Mouse (Mus musculus): ENCODE results near the gene Mrtfa.

Mrtfa gene

DNA sequence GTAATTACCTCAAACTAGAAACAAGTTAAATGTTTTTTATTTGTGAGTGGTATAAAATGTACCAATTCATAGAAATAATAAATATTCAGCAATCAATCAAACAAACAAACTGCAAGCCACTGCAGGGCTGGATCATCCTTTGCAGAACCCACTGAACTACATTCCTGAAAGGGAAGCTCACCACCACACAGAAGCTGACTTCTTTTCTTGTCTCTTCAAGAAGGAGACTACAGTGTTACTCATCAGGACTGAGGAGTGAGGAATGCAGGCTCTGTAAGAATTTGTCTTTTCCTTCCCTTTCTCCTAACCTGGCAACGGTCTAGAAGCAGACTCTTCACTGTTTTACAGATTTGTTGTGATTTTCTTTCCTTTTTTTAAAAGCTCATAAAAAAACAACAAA, 120.1 kb downstream of the Mrtfa start:
- in situ Hi-C loops (cut with MboI, MseI) = no loop called here

- in situ Hi-C loops (cut with MboI, MseI) = no loop called here
Measured at GRCm38 (mm10) chr15:81068641-81069381, 121.7 kb downstream of the Mrtfa start.

- in situ Hi-C loops (cut with MboI, MseI) = no loop called here
Measured at GRCm38 (mm10) chr15:81067761-81068160, 122.8 kb downstream of the Mrtfa start.

- in situ Hi-C loops (cut with MboI, MseI) = no loop called here
Measured at GRCm38 (mm10) chr15:81066976-81067375, 123.6 kb downstream of the Mrtfa start.

GRCm38 (mm10) chr15:81064661-81065060, 125.9 kb downstream of the Mrtfa start:
- in situ Hi-C loops (cut with MboI, MseI) = no loop called here

GRCm38 (mm10) chr15:81064143-81064542, 126.4 kb downstream of the Mrtfa start:
- in situ Hi-C loops (cut with MboI, MseI) = no loop called here

- in situ Hi-C loops (cut with MboI, MseI) = no loop called here
Measured at GRCm38 (mm10) chr15:81062616-81063015, 127.9 kb downstream of the Mrtfa start.

- in situ Hi-C loops (cut with MboI, MseI) = no loop called here
Measured at GRCm38 (mm10) chr15:81062175-81062588, 128.4 kb downstream of the Mrtfa start.

DNA sequence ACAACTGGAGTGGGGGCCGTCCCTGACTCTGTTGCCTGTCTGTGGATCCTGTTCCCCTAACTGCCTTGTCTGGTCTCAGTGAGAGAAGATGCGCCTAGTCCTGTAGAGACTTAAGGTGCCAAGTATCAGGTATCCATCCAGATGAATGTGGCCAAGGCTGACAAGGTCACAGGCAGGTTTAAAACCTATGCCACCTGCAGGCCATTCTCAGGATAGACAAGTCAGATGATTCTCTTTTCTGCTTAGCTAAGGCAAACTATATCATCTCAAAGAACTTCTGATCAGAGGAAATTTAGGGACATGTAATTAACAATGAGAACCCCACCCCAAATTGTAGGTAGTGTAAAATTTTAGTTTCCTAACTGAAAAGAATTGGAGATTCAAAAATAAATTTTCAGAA, 129.6 kb downstream of the Mrtfa start:
- in situ Hi-C loops (cut with MboI, MseI) = no loop called here

DNA sequence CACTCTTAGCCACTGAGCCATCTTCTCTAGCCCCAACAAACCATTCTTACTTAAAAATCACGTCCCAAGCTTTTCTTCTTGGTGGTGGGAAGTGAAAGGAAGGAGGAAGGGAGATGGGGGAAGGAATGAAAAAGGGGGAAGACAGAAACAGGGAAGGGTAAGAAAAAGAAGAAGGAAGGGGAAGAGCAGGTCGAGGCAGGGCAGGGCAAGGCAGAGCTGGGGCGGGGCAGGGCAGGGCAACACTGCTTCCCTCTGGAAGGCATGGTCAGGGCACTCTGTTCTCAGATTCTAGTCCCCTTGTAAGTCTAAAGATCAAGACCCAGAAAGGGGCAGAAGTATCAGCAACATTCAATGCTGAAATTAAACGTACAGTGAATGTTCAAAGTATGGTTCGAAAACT, 132.8 kb downstream of the Mrtfa start:
- in situ Hi-C loops (cut with MboI, MseI) = no loop called here

DNA sequence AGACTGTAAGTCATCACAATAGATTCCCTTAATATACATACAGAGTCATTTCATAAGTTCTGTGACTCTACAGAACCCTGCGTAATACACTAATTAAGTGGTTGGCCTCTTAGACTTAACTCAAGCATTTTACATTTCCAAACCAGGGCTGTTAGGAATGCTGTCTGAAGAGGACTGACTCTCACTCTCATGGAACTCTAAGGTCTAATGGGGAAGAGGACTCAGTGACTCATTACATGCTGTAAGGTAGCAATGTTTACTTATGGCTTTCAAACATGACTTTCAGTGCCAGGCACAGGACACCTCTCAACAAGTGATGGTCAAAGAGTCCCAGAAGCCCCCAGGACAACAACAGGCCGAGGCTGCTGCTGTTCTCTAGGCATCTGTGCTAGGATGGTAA, 135.1 kb downstream of the Mrtfa start:
- in situ Hi-C loops (cut with MboI, MseI) = no loop called here

- in situ Hi-C loops (cut with MboI, MseI) = no loop called here
Measured at GRCm38 (mm10) chr15:81052491-81052890, 138.1 kb downstream of the Mrtfa start.

DNA sequence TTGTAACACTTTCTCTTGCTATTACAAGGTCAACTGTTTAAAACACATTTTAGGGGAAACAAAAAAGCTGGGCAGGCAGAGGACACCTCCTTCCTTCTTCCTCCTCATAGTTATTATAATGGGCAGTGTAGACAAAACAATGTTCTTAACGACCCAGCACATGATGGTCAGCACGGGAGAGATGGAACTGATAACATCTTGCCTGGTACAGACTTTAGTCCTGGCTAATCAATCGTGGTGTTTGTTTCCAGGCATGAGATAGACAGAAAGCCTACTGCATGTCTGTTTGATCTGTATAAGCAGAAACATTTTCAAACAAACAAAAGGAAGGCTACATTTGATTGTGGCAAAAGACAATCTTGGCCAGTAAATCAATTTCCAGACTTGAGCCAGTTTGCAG, 140.1 kb downstream of the Mrtfa start:
- in situ Hi-C loops (cut with MboI, MseI) = no loop called here

DNA sequence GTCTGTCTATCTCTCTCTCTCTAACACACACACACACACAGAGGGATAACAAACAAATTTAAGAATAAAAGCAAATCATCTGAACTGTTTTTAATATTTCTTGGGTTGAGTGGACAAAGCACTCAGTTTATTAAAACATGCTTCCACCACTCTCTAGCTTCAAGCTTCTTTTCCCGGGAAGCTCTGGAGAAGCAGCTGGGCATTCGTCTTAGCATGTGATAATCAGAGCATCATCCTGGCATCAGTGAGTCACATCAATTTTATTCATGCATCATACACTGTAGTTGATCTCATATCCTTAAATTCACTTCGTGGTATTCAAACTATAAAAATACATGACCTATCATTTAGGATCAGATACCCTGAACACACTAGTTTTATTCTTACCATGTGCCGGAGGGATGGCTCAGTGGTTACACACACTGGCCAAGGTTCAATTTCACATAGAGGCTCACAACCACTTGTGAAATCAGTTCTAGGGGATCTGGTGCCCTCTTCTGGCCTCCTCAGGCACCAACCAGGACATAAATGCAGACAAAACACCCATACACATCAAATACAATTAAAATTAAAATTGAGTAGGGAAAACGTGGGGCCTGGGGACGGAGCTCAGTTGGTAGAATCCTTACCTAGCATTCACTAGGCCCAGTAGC, 141.0 kb downstream of the Mrtfa start:
- in situ Hi-C loops (cut with MboI, MseI) = no loop called here

- in situ Hi-C loops (cut with MboI, MseI) = no loop called here
Measured at GRCm38 (mm10) chr15:81047497-81047896, 143.1 kb downstream of the Mrtfa start.

GRCm38 (mm10) chr15:81046061-81046460, 144.5 kb downstream of the Mrtfa start:
- in situ Hi-C loops (cut with MboI, MseI) = no loop called here

GRCm38 (mm10) chr15:81045336-81045735, 145.2 kb downstream of the Mrtfa start:
- in situ Hi-C loops (cut with MboI, MseI) = no loop called here

DNA sequence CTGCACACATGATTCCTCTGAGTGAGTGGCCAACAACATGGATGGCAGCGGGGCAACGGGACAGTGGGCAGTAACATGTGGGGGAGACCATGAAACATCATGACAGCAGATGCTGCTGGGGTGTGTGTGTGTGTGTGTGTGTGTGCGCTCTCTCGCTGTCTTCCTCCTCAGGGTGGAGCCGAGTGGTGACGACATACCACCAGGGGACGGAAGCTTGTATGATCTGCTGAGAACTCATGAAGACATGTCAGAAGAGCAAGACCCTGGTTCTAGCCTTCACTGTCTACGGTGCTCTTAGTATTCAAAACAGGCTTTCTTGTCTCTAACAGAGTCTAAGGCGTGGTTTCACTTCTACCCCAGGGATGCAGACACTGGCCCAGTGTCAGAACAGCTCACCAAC, 146.1 kb downstream of the Mrtfa start:
- in situ Hi-C loops (cut with MboI, MseI) = no loop called here

DNA sequence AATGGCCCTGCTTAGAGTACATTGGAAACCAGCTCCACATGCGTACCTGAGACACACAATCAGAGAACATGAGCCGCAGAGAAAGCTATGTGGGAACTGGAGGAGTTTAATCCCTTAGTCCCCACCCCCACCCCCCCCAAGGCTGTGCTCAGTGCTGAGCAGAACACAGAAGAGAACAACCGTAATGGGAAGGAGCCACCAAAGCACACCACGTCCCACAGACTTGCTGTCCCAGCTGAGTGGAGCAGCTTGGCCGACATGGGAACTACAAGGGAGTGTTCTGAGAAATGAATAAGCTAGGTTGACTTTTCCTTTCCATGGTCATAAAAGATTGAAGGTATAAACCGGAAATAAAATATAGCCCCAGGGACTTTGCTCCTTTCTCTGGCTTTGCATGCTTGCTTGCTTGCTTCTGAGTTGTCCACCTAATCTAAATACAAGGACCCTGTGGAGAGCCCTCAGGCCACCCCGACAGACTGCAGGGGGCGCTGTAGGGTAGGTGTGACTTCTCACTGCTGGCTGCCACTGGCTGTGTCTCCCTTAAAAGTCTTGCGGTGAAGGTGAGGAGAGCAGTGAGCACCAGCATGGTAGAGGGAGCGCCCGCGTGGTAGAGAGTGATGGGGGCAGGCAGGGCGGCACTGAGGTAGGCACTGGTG, 148.2 kb downstream of the Mrtfa start:
- in situ Hi-C loops (cut with MboI, MseI) = no loop called here

DNA sequence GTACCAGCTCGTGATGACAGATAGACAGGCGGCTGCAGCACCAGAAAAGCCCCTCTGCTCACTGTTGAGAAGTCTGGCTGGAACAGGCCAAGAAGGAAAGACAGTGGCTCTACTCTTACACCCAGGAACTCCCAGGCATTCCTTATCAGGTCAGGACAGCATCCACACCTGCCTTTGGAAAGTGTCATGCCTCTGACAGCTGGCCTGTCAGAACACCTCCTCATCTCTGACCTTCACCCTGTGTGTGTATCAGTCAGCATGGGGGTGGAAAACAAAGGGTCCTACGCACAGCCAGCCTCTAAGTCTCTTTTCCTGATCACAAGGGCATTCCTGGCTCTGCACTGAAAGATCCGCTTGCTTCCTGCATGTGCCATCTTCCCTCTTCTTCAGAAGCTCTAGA, 148.8 kb downstream of the Mrtfa start:
- in situ Hi-C loops (cut with MboI, MseI) = no loop called here

DNA sequence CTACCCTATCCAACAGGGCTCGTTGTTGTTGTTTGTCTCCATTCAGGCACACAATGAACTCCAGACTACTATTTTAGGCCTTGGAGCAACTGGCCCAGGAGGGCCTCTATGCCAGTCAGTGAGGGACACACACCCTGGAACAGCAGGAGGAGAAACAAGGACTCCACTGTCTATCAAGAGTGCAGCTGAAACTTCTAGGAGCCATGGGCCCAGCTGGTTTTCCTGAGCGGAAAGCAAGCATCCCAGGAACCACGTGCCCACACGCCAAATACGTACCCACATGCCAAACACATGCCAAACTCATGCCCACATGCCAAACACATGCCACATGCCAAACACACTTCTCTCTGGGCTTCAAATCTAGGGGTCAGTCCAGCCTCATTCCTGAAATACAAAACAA, 152.1 kb downstream of the Mrtfa start:
- in situ Hi-C loops (cut with MboI, MseI) = no loop called here

DNA sequence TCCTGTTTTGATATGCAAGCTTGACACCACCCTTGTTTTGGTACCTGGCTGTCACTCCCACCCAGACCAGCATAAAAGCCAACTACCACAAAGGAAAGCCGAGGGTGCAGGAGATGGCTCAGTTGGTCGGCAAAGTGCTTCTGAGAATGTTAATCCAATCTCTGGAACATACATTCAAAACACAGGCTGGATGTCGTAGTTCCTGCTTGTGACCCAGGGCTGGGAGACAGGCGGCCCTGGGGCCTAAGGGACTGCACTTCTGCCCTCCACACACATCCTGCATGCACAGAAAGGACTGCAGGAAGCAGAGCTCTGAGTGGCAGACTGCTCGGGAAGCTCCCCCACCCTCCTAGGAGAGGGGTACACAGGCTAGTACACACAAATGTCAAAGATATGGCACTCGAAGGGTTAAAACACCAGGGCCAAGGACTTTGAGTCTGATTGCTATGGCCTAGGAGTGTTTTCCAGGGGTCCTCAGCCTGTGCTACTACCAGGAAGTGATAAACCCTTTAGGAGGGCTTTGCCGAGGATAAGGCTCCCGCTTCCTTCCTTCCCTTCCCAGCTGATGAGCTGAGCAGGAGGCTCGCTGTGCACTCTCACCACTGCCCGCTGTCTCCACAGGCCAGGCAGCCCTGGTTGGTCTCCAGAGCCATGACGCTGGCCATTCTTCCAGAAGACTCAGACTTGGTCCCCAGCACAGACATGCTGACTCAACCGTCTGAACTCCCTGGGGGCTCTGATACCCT, 155.0 kb downstream of the Mrtfa start:
- in situ Hi-C loops (cut with MboI, MseI) = no loop called here
